Mouse (Mus musculus) c-Kit-positive CD71-negative TER-119-negative erythroid progenitor cells, embryonic 14.5 days (primary cell): ENCODE data around the gene Fam120a.
A peak's percentile ranks its signal among the peaks of the same experiment; 100 is the strongest.

ENCODE experiments used
- DNase-seq: peaks from one replicate; pipeline ENCODE4 v3.0.0-alpha.2; 2013; ENCODE audit warnings: low read depth

Gene Fam120a

DNA sequence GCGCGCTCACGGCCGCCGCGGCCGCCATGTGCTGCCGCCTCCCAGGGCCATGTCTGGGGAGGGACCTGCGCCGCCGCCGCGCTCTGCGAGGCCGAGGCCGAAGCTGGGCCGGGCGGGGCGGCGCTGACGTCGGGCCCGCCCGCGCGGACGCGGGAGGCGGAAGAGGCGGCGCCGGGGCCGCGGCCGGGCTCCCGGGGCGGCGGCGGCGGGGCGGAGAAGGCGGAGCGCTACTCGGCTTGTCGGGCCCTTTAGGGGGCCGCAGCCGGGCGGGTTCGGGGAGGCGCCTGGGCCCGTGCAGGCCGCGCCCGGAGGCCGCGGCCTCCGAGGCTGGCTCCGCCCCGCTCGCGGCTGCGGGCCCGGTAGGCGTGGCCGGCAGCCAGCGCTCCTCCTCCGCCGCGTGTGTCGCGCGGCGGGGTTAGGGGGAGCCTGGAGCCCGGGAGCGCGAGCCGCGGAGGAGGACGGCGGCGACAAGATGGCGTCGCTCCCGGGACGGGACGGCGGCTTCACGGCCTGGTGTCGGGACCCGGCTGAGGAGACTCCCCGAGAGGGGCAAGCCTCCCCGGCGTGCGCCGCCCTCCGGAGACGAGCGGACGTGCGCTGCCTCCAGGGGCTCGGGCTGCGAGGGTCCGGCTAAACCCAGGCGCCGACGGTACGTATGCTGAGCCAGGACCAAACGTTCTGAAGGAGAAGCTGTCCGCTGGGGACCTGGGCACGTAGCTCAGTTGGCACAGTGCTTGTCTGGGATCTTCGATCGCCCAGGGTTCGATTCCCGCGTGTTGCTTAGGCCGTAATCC, at the start of gene Fam120a:
Fam120a (minus strand) TSS at position 62 of the 794 bp plus-strand sequence.
- no peak for DNase-seq

- DNase-seq = no peak
These were observed 49.6 kb upstream of the Fam120a start for GRCm38 (mm10) chr13:49017375-49017774.

DNA sequence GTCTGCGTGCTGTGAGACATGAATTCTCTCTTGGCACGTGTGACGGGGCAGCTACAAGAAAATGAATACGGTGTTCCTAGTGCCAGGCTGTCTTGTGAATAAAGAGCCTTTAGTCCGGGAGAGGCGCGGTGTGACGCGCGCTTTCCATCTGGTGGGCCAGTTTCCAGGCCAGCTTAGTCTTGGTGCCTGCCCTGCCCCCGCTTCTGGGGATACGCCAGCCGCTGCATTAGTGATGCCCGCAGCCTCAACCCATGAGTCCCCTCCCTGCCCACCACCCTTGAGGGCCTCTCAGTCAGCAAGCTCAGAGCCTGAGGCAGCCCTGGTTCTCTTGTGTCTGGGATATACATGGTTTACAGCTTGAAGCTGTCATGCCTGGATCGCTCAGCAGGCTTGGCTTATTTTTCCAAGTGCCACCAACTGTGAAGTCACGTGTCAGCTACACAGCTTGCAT, 48.5 kb upstream of the Fam120a start:
- no peak for DNase-seq

DNA sequence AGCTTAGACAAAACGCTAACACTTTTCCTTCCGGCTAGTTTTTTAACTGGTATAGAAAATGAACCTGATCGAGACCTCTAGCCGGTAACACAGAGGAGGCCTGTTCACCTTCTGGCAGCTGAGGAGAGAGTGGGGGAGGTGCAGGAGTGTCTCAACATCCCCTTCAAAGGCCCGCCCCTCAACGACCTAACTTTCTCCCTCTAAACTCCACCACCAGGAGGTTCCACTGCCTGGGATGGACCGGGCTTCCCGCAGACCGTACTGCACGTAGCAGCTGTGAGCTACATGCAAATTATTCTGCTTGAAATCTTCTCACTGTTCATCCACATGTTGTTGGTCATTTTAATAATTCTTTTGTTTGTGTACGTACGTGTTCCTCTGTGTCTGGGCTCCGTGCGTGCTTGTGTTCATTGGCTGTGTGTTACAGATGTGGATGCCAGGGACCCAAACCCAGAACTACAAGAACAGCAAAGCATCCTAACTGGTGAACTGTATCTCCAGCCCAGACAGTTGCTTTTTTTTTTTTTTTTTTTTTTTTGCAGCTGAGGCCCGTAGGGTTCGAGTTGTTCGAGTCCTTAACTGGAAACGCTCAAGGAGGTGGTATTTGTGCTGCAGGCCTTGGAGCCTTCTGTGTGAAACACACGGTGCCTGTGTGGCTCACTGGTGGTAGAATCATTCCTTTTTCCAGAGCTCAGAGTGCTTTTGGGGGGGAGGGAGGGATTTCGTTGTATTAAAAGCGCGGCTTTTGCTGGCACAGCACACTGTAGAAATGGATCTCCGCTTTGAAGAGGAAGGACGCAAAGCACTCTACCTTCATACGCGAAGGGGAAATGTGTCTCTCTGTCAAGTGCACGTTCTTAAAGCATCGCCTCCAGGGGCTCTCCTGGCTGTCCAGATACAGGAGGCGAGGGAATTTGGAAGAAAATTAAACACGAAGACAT, 47.8 kb upstream of the Fam120a start:
- DNase-seq = no peak

- no peak for DNase-seq
These were observed 45.5 kb upstream of the Fam120a start for GRCm38 (mm10) chr13:49013206-49013794.

DNA sequence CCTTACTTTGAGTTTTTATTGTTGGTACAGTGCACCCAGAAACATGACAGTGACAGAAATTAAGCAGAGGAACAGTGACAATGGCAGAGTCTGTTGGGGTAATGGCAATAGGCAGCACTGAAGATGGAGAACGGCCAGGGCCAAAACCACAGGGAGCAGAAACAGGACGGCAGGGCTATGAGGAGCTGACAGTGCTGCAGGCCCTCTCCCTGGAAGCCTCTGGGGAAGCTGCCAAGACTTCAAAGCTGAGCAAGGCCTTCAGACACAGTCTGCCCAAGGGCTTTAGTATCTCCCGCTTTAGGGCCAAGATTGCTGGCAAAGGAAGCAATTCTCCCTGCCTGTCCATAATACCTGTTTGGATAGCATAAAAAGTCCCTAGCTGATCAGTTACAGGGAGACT, 33.9 kb upstream of the Fam120a start:
- no peak for DNase-seq

DNA sequence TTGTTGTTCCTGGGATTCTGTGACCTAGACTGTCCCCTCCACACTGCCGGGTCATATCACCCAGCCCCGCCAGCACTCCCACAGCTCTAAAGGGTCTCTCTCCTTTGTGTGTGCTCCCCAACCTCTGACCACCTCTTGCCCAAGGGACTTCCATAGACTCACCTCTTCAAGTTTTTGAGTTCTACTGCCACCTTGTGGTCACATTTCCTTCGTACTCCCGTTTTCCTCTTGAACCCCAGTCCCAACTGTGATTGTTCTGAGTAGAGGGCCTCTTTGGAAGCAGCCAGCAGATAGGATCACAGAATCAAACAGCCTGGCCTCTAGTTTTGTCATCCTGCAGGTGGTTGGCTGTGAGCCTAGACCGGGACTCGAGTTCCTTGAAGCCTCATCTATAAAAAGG, 30.8 kb upstream of the Fam120a start:
- peak; percentile 67 for DNase-seq

GRCm38 (mm10) chr13:48996731-48997130, 28.9 kb upstream of the Fam120a start:
- DNase-seq = no peak

GRCm38 (mm10) chr13:48994903-48995302, 27.1 kb upstream of the Fam120a start:
- no peak for DNase-seq

GRCm38 (mm10) chr13:48992914-48993313, 25.1 kb upstream of the Fam120a start:
- DNase-seq = no peak

- DNase-seq = no peak
These were observed 22.3 kb upstream of the Fam120a start for GRCm38 (mm10) chr13:48990138-48990537.

GRCm38 (mm10) chr13:48982482-48983098, 14.8 kb upstream of the Fam120a start:
- no peak for DNase-seq

GRCm38 (mm10) chr13:48979069-48979468, 11.3 kb upstream of the Fam120a start:
- no peak for DNase-seq

DNA sequence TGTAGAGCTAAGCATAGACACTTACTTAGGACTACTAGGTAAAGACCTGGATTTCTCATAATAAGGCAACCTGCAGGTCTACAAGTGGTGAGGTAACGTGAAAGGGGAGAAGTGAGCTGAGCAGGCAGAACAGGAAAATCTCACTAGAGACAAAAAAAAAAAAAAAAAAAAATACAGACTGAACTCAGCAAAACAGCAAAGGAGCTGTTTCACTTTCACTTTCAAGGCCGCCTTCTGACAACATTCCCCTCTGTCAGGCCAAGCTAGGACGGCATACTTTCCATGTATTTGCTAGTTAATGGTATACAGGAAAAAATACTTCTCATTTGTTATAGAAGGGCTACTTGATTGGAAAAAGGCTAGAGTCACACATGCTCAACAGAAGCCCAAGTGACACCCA, 10.0 kb upstream of the Fam120a start:
- no peak for DNase-seq

DNA sequence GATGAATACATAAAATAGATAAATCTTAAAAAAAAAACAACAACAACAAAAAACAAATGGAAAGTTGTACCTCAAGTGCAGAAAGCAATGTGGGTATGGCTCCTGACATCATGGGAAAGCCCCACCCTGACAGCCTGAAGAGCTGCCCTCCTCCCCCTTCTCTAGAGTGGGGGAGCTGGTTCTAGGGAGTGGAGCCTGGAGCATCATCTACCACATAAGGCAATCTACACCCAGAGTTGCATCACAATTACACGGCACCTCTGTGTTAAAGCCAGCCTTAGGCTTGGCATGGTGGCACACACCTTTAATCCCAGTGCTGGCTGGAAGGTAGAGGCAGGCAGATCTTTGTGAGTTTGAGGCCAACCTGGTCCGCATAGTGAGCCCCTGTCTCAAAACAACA, 6.9 kb upstream of the Fam120a start:
- DNase-seq = no peak

GRCm38 (mm10) chr13:48974266-48974665, 6.4 kb upstream of the Fam120a start:
- DNase-seq = no peak

- DNase-seq = no peak
These were observed 5.4 kb upstream of the Fam120a start for GRCm38 (mm10) chr13:48973231-48973630.

DNA sequence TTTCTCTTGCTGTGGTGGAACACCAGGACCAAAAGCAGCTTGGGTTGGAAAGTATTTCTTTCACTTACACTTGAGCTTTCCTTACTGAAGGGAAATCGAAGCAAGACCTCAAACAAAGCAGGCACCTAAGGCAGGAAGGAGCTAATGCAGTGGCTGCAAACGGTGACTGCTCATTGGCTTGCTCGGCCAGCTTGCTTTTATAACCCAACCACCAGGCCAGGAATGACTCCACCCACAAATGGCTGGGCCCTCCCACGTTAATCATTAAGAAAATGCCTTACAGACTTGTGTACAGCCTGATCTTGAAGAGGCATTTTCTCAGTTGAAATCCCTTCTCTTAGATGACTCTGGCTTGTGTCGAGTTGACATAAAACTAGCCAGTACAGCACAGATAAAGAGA, 3.2 kb upstream of the Fam120a start:
- DNase-seq = no peak

DNA sequence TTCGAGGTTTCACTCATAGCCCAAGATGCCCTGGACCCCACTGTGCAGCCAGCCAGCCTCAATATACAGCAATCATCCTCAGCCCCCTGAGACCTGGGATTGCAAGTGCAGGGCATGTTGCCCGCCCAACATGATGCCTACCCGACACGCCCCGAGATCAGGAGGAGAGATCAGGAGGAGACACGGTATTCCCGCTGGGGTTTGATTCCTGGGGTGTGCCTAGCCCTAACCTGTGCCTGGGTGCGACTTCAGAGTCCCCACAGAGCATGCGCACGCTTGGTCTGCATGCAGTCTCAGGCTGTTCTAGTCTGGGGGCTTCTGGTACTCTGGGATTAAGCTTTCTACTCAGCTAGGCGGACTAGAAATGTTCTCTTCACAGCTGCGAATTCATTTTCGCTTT, 2.7 kb upstream of the Fam120a start:
- DNase-seq = no peak

- DNase-seq = no peak
These were observed 902 bp upstream of the Fam120a start for GRCm38 (mm10) chr13:48968750-48969088.

DNA sequence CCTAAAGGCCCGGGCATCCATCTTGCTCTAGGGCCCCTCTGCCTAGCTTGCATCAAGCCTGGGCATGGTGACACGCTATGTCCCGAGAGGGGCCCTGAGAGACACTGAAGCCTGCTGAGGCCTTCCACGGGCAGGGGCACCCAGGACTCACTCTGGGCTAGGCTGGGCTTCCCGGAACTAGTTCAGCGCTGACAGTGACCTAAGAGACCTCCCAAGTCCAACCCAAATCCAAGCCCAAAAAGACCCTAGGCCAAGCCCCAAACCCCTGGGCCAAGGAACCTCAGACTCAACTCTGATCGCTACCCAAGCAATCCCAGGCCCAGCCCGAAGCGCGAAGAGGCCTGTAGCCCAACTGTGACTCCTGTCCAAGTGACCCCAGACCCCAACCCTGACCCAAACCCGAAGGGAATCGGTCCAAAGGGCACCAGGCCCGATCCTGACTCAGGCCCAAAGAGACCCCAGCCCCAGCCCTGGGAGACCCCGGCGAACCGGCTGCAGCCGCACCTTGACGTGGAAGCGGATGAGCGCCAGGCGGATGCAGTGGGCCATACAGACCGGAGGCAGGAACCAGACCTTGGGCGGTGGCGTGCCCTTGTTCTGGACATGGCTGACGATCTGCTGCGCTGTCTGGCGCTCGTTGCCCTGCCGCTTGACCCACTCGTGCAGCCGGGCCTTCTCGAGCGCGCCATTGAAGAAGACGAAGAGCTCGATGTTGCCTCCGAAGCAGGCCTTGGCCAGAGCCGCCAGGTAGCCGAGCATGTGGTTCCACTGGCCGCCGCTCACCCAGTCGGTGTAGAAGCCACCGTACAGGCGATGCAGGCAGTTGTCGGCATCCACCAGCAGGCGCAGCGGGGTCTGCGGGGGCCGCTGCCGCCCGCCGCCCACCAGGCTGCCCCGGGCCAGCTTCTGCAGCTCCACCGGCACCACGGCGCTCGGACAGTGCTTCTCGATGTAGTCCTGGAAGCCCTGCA, 681 bp downstream of the Fam120a start:
- no peak for DNase-seq
